Mouse (Mus musculus): ENCODE results near the gene Cutc. TPM values are rescaled to one million over a fixed set of nuclear protein-coding genes. Genes with fewer than 3 reads are reported as not detected.

Cutc gene
- total and polyA plus RNA-seq, 3 experiments = 8.6 to 15.0 (median 12.1) TPM

GRCm38 (mm10) chr19:43743401-43743800, 9.4 kb upstream of the Cutc start:
- Histone ChIP-seq H3K27me3 (ENCODE audit: control insufficient read depth, insufficient read depth, low read length) (no peaks in the 10 kb centered on the region), H3K27ac (no peak overlapping the region), H3K36me3 (ENCODE audit: control insufficient read depth, insufficient read depth, low read length) (peaks cover 3% of the 10 kb centered on the region; the same call in 1 of the 2 replicates), H3K9ac (ENCODE audit: low read depth, low read length) (no peak overlapping the region), H3K79me2 (replicated peaks; ENCODE audit: control insufficient read depth, insufficient read depth, low read length) (no peaks in the 10 kb centered on the region), H3K4me3 (no peak overlapping the region), H3K4me1 (ENCODE audit: control insufficient read depth, insufficient read depth, low read length) (no peaks in the 10 kb centered on the region)
- no peak for DNase-seq
- intact Hi-C loops (cut with DNase I) = no loop called here
- TF ChIP-seq EP300 (IDR thresholded peaks at IDR 0.05; ENCODE audit: insufficient read depth, low read depth, low read length) (no peak), POLR2A (IDR thresholded peaks at IDR 0.05; ENCODE audit: insufficient read depth, low read depth, low read length) (no peak), CTCF (IDR thresholded peaks at IDR 0.05) (no peak)
- 96% methylated on average over 7 of the region's 7 CpGs for WGBS

- no peak overlapping the region for H3K4me3 ChIP-seq
- no peak overlapping the region for H3K27ac ChIP-seq
- H3K36me3 ChIP-seq (ENCODE audit: control insufficient read depth, insufficient read depth, low read length) = peaks cover 5% of the 10 kb centered on the region; the same call in 1 of the 2 replicates
- TF ChIP-seq EP300 (IDR thresholded peaks at IDR 0.05; ENCODE audit: insufficient read depth, low read depth, low read length) = no peak
- TF ChIP-seq POLR2A (IDR thresholded peaks at IDR 0.05; ENCODE audit: insufficient read depth, low read depth, low read length) = no peak
- TF ChIP-seq CTCF (IDR thresholded peaks at IDR 0.05) = no peak
- no peaks in the 10 kb centered on the region for H3K4me1 ChIP-seq (ENCODE audit: control insufficient read depth, insufficient read depth, low read length)
- no peak for DNase-seq
- no peaks in the 10 kb centered on the region for H3K79me2 ChIP-seq (replicated peaks; ENCODE audit: control insufficient read depth, insufficient read depth, low read length)
- no peaks in the 10 kb centered on the region for H3K27me3 ChIP-seq (ENCODE audit: control insufficient read depth, insufficient read depth, low read length)
- no peak overlapping the region for H3K9ac ChIP-seq (ENCODE audit: low read depth, low read length)
- 59% methylated on average over 3 of the region's 3 CpGs for WGBS
- intact Hi-C loops (cut with DNase I) = no loop called here
These were observed 7.1 kb upstream of the Cutc start for GRCm38 (mm10) chr19:43745740-43746139.

- intact Hi-C loops (cut with DNase I) = no loop called here
- TF ChIP-seq CTCF (IDR thresholded peaks at IDR 0.05) (no peak), EP300 (IDR thresholded peaks at IDR 0.05; ENCODE audit: insufficient read depth, low read depth, low read length) (no peak), POLR2A (IDR thresholded peaks at IDR 0.05; ENCODE audit: insufficient read depth, low read depth, low read length) (no peak)
These were observed 4.9 kb upstream of the Cutc start for GRCm38 (mm10) chr19:43747877-43748276.

GRCm38 (mm10) chr19:43750008-43750407, 2.8 kb upstream of the Cutc start:
- no peak overlapping the region for H3K9ac ChIP-seq (ENCODE audit: low read depth, low read length)
- DNase-seq = no peak
- no peaks in the 10 kb centered on the region; the same call in 1 of the 2 replicates for H3K4me1 ChIP-seq (ENCODE audit: control insufficient read depth, insufficient read depth, low read length)
- peaks cover 8% of the 10 kb centered on the region; the same call in 1 of the 2 replicates for H3K36me3 ChIP-seq (ENCODE audit: control insufficient read depth, insufficient read depth, low read length)
- no peaks in the 10 kb centered on the region for H3K79me2 ChIP-seq (replicated peaks; ENCODE audit: control insufficient read depth, insufficient read depth, low read length)
- intact Hi-C loops (cut with DNase I) = loop anchor here (5.0 to 10.0 kb wide), 4 partner anchors 78 to 325 kb away; partner anchors contain the start of gene Slc25a28
- 100% methylated on average over 2 of the region's 2 CpGs for WGBS
- no peaks in the 10 kb centered on the region for H3K27me3 ChIP-seq (ENCODE audit: control insufficient read depth, insufficient read depth, low read length)
- no peak overlapping the region for H3K27ac ChIP-seq
- TF ChIP-seq POLR2A (IDR thresholded peaks at IDR 0.05; ENCODE audit: insufficient read depth, low read depth, low read length) (no peak), EP300 (IDR thresholded peaks at IDR 0.05; ENCODE audit: insufficient read depth, low read depth, low read length) (no peak), CTCF (IDR thresholded peaks at IDR 0.05) (no peak)
- no peak overlapping the region for H3K4me3 ChIP-seq

More at GRCm38 (mm10) chr19:43747877-43748276, 4.9 kb upstream of the Cutc start:
- WGBS = 48% methylated on average over 4 of the region's 4 CpGs
- H3K27me3 ChIP-seq (ENCODE audit: control insufficient read depth, insufficient read depth, low read length) = no peaks in the 10 kb centered on the region
- H3K36me3 ChIP-seq (ENCODE audit: control insufficient read depth, insufficient read depth, low read length) = peaks cover 5% of the 10 kb centered on the region; the same call in 1 of the 2 replicates
- no peaks in the 10 kb centered on the region; the same call in 1 of the 2 replicates for H3K4me1 ChIP-seq (ENCODE audit: control insufficient read depth, insufficient read depth, low read length)
- H3K9ac ChIP-seq (ENCODE audit: low read depth, low read length) = no peak overlapping the region
- no peak overlapping the region for H3K4me3 ChIP-seq
- H3K27ac ChIP-seq = no peak overlapping the region
- no peak for DNase-seq
- H3K79me2 ChIP-seq (replicated peaks; ENCODE audit: control insufficient read depth, insufficient read depth, low read length) = no peaks in the 10 kb centered on the region

GRCm38 (mm10) chr19:43753226-43753835, 535 bp downstream of the Cutc start:
- Histone ChIP-seq H3K27me3 (ENCODE audit: control insufficient read depth, insufficient read depth, low read length) (no peaks in the 10 kb centered on the region), H3K36me3 (ENCODE audit: control insufficient read depth, insufficient read depth, low read length) (peaks cover 5% of the 10 kb centered on the region; the same call in 1 of the 2 replicates), H3K4me3 (peak overlapping the region; percentile 78), H3K79me2 (replicated peaks; ENCODE audit: control insufficient read depth, insufficient read depth, low read length) (no peaks in the 10 kb centered on the region), H3K9ac (ENCODE audit: low read depth, low read length) (peak overlapping the region; percentile 95), H3K4me1 (ENCODE audit: control insufficient read depth, insufficient read depth, low read length) (no peaks in the 10 kb centered on the region; the same call in 1 of the 2 replicates), H3K27ac (peak overlapping the region; percentile 98)
- 2% methylated on average over 23 of the region's 24 CpGs for WGBS
- intact Hi-C loops (cut with DNase I) = loop anchor here (2.0 to 10.0 kb wide), 5 partner anchors 65 to 321 kb away; partner anchors contain the start of genes Entpd7 and Slc25a28
- TF ChIP-seq POLR2A (IDR thresholded peaks at IDR 0.05; ENCODE audit: insufficient read depth, low read depth, low read length) = no peak; the same call in 1 of the 2 replicates
- TF ChIP-seq EP300 (IDR thresholded peaks at IDR 0.05; ENCODE audit: insufficient read depth, low read depth, low read length) = peak; percentile 85
- peak; percentile 86 for TF ChIP-seq CTCF (IDR thresholded peaks at IDR 0.05)
- DNase-seq = peak; percentile 92

GRCm38 (mm10) chr19:43754237-43754636, 1.4 kb downstream of the Cutc start:
- TF ChIP-seq POLR2A (IDR thresholded peaks at IDR 0.05; ENCODE audit: insufficient read depth, low read depth, low read length) = no peak
- TF ChIP-seq EP300 (IDR thresholded peaks at IDR 0.05; ENCODE audit: insufficient read depth, low read depth, low read length) = no peak
- no peak for TF ChIP-seq CTCF (IDR thresholded peaks at IDR 0.05)
- Histone ChIP-seq H3K4me3 (no peak overlapping the region), H3K9ac (ENCODE audit: low read depth, low read length) (no peak overlapping the region), H3K79me2 (replicated peaks; ENCODE audit: control insufficient read depth, insufficient read depth, low read length) (no peaks in the 10 kb centered on the region), H3K27ac (no peak overlapping the region), H3K27me3 (ENCODE audit: control insufficient read depth, insufficient read depth, low read length) (no peaks in the 10 kb centered on the region), H3K36me3 (ENCODE audit: control insufficient read depth, insufficient read depth, low read length) (peaks cover 5% of the 10 kb centered on the region; the same call in 1 of the 2 replicates), H3K4me1 (ENCODE audit: control insufficient read depth, insufficient read depth, low read length) (no peaks in the 10 kb centered on the region; the same call in 1 of the 2 replicates)
- intact Hi-C loops (cut with DNase I) = loop anchor here (5.0 to 10.0 kb wide), 4 partner anchors 82 to 321 kb away; partner anchors contain the start of gene Slc25a28
- WGBS = 82% methylated on average over 2 of the region's 2 CpGs
- no peak for DNase-seq
